Mouse (Mus musculus) brain, embryonic 18.5 days (tissue): ENCODE results near the gene Fbxl2.

ENCODE experiments used
- DNase-seq: peaks from one replicate; pipeline ENCODE4 v3.0.0-alpha.2; 2012; ENCODE audit warnings: low read depth, low spot score

Fbxl2 gene

DNA sequence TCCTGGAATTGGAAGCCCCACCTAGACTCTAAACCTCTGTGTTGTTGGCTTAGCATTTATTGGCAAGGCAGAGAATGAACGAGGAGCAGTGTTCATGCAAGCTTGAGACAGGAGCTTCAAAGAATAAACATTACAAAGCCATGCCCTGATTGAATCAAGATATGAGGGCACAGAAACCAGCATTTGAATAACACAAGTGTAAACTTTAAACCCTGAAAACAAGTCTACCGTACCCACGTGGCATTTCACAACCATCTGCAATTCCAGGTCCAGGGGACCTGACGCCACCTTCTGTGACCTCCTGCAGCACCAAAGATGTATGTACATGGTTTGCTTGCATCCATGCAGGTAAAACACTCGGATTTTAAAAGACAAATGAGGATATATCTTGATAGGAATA lies 123.3 kb downstream of the Fbxl2 start:
- no peak for DNase-seq

DNA sequence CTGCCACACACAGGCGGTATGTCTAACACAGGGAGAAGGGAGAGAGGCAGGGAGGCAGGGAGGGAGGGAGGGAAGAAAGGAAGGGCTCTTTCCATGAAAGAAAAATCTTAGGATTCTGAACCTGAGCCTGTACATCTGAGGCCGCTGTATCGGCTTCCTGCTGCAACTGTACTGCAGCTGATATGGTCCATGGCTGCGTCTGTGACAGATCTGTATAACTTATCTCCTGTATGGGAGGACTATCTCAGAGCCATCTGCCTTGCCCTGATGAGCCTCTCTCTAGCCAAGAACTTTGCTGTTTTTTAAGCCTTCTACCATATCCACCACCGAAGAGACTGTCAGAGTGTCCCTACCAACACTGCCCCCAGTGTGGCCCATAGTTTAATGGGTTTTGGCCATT lies 130.2 kb downstream of the Fbxl2 start:
- DNase-seq, result no peak
